ENCODE assay signal across 10 mouse cellular contexts in genomic region chr2:134816383-134816782, GRCm38 (mm10). TPM values are rescaled to one million over a fixed set of nuclear protein-coding genes. Genes with fewer than 3 reads are reported as not detected.
A peak's percentile ranks its signal among the peaks of the same experiment; 100 is the strongest.
DNase-seq lines count a peak whose midpoint lies in the region; ATAC-seq and TF ChIP-seq lines count a peak whose summit lies in the region.
"Had no signal": no experiment of that assay in that cellular context is flagged by ENCODE, and none has a peak within 500 bp of the region (broad histone marks: within the 10 kb centered on the region; RNA-seq: fewer than 3 reads in every experiment).

No protein-coding gene starts in this region.

- H3K4me2 ChIP-seq in forebrain, embryonic 14.5 days (ENCODE audit: low read length) = no peak overlapping the region
- no peak overlapping the region for H3K4me2 ChIP-seq in forebrain, embryonic 16.5 days (ENCODE audit: low read length)
- H3K4me2 ChIP-seq in lung, embryonic 14.5 days = peak overlapping the region; percentile 37

- no peak for TF ChIP-seq CTCF in layer of hippocampus, adult 2 months (conservative IDR thresholded peaks at IDR 0.05)
- TF ChIP-seq CTCF in lung, embryonic 14.5 days (IDR thresholded peaks at IDR 0.05; ENCODE audit: low read depth) = 0 out of 2 replicates have a peak, but pooled peaks have one; percentile 6

- H3K27me3 ChIP-seq in forebrain, embryonic 14.5 days (replicated peaks; ENCODE audit: control insufficient read depth, insufficient read depth, low read length) = no peaks in the 10 kb centered on the region
- no peaks in the 10 kb centered on the region for H3K27me3 ChIP-seq in forebrain, embryonic 16.5 days (replicated peaks; ENCODE audit: control insufficient read depth, insufficient read depth, low read length)
- H3K27me3 ChIP-seq in lung, embryonic 14.5 days (ENCODE audit: insufficient read depth, low read length) = no peaks in the 10 kb centered on the region

- no peak overlapping the region for H3K27ac ChIP-seq in forebrain, embryonic 14.5 days (ENCODE audit: low read depth, low read length)
- H3K27ac ChIP-seq in forebrain, embryonic 16.5 days (ENCODE audit: low read length) = no peak overlapping the region
- H3K27ac ChIP-seq in layer of hippocampus, adult 2 months = peak overlapping the region; percentile 63
- H3K27ac ChIP-seq in lung, embryonic 14.5 days (ENCODE audit: low read depth) = peak overlapping the region; percentile 25
- H3K27ac ChIP-seq: limb, embryonic 10.5 days had no signal

- no peaks in the 10 kb centered on the region for H3K9me3 ChIP-seq in forebrain, embryonic 14.5 days (replicated peaks; ENCODE audit: control insufficient read depth, low read length)
- no peaks in the 10 kb centered on the region for H3K9me3 ChIP-seq in forebrain, embryonic 16.5 days (ENCODE audit: control insufficient read depth, low read length)
- no peaks in the 10 kb centered on the region for H3K9me3 ChIP-seq in lung, embryonic 14.5 days (ENCODE audit: low read depth, low read length)
- H3K9me3 ChIP-seq: limb, embryonic 10.5 days had no signal

- WGBS in forebrain, embryonic 14.5 days = 60% methylated on average over 11 of the region's 11 CpGs
- WGBS in forebrain, embryonic 16.5 days = 52% methylated on average over 11 of the region's 11 CpGs
- 47% methylated on average over 11 of the region's 11 CpGs for WGBS in lung, embryonic 14.5 days

- intact Hi-C loops in gastrocnemius, postnatal 36 days (cut with DNase I) = no loop called here

- peaks cover 8% of the 10 kb centered on the region; the same call in 1 of the 2 replicates for H3K4me1 ChIP-seq in forebrain, embryonic 14.5 days (ENCODE audit: control insufficient read depth, insufficient read depth, low read length)
- peaks cover 6% of the 10 kb centered on the region; the same call in 1 of the 2 replicates for H3K4me1 ChIP-seq in forebrain, embryonic 16.5 days (replicated peaks; ENCODE audit: control insufficient read depth, insufficient read depth, low read length)
- peaks cover 17% of the 10 kb centered on the region for H3K4me1 ChIP-seq in lung, embryonic 14.5 days (ENCODE audit: insufficient read depth)
- H3K4me1 ChIP-seq: limb, embryonic 10.5 days had no signal

- DNase-seq in forebrain, embryonic 14.5 days (ENCODE audit: low spot score) = peak; percentile 31
- DNase-seq in layer of hippocampus, adult 2 months (ENCODE audit: low spot score in 2 of 2) = no peak
- DNase-seq in layer of hippocampus, postnatal 36 days = no peak
- peak; percentile 21 for DNase-seq in adrenal gland, adult 8-10 months
- DNase-seq in lung, embryonic 14.5 days = peak; percentile 97
- DNase-seq in retina, embryonic 14.5 days (ENCODE audit: low spot score) = no peak
- no peak for DNase-seq in gastrocnemius, postnatal 36 days
- DNase-seq: heart, postnatal 36 days had no signal

- H3K36me3 ChIP-seq in forebrain, embryonic 14.5 days (ENCODE audit: control insufficient read depth, insufficient read depth, low read length) = no peaks in the 10 kb centered on the region
- H3K36me3 ChIP-seq in forebrain, embryonic 16.5 days (ENCODE audit: control insufficient read depth, insufficient read depth) = no peaks in the 10 kb centered on the region
- H3K36me3 ChIP-seq in lung, embryonic 14.5 days (ENCODE audit: insufficient read depth) = no peaks in the 10 kb centered on the region
- H3K36me3 ChIP-seq: limb, embryonic 10.5 days had no signal

- H3K9ac ChIP-seq in forebrain, embryonic 14.5 days (ENCODE audit: low read length) = no peak overlapping the region
- H3K9ac ChIP-seq in forebrain, embryonic 16.5 days (replicated peaks; ENCODE audit: low read depth, low read length) = no peak overlapping the region
- no peak overlapping the region for H3K9ac ChIP-seq in lung, embryonic 14.5 days

- H3K4me3 ChIP-seq in forebrain, embryonic 14.5 days (ENCODE audit: low read depth, low read length) = no peak overlapping the region
- H3K4me3 ChIP-seq in forebrain, embryonic 16.5 days (replicated peaks; ENCODE audit: low read length) = no peak overlapping the region
- no peak overlapping the region; the same call in 1 of the 2 replicates for H3K4me3 ChIP-seq in layer of hippocampus, adult 2 months
- H3K4me3 ChIP-seq in lung, embryonic 14.5 days (ENCODE audit: low read depth, low read length) = no peak overlapping the region
- H3K4me3 ChIP-seq: limb, embryonic 10.5 days had no signal

- peak; percentile 40; the same call in 1 of the 2 replicates for ATAC-seq in forebrain, embryonic 14.5 days
- no peak for ATAC-seq in forebrain, embryonic 16.5 days
- ATAC-seq in lung, embryonic 14.5 days (ENCODE audit: insufficient read depth) = peak; percentile 90

RNA-seq across cellular contexts. Expression of gene Plcb1, which starts 30.5 kb away (rescaled TPM):
- 23.0 and 28.1 TPM in 2 replicates for polyA plus RNA-seq in forebrain, embryonic 14.5 days (2014; fragmentation: Nextera tagmentation; extraction: Ambion mirVana)
- polyA plus RNA-seq in forebrain, embryonic 16.5 days (2015; fragmentation: Nextera tagmentation; extraction: Ambion mirVana) = 43.9 and 49.4 TPM in 2 replicates
- 100 to 1,000 TPM; 152 to 156 TPM for total RNA-seq in layer of hippocampus, adult 2 months (2021)
- total RNA-seq in layer of hippocampus, postnatal 36 days (2021) = 100 to 1,000 TPM; 152 TPM
- 100 to 1,000 TPM in 3 of 4 experiments, 10 to 100 TPM in 1; 95.6 to 151 (median 117) TPM for total RNA-seq in adrenal gland, adult 8-10 months (2022)
- polyA plus RNA-seq in lung, embryonic 14.5 days (2014; fragmentation: Nextera tagmentation; extraction: Ambion mirVana) = 21.5 and 26.9 TPM in 2 replicates
- 1 to 10 TPM; 1.3 to 1.6 TPM for total RNA-seq in gastrocnemius, postnatal 36 days (2021)

Comparison
In these comparisons a context has a peak if more than half of its experiments do, and no peak if none do; other contexts are left out.
1. DNase-seq: peak in forebrain, embryonic 14.5 days (single experiment), adrenal gland, adult 8-10 months (single experiment) and lung, embryonic 14.5 days (single experiment); none in layer of hippocampus, adult 2 months (0 of 2), layer of hippocampus, postnatal 36 days (0 of 2), retina, embryonic 14.5 days (single experiment) and gastrocnemius, postnatal 36 days (0 of 2).
2. H3K27ac ChIP-seq: peak in layer of hippocampus, adult 2 months (single experiment) and lung, embryonic 14.5 days (single experiment); none in forebrain, embryonic 14.5 days (single experiment) and forebrain, embryonic 16.5 days (single experiment).
3. RNA of gene Plcb1, which starts 30.5 kb away (total RNA-seq): 152 to 156 TPM in layer of hippocampus, adult 2 months, 152 TPM in layer of hippocampus, postnatal 36 days and 95.6 to 151 TPM in adrenal gland, adult 8-10 months; 1.3 to 1.6 TPM in gastrocnemius, postnatal 36 days; every median in the first group is over 10 times any median in the second.